Comparison of ENCODE assay signal across 23 mouse cellular contexts in the genomic region with DNA sequence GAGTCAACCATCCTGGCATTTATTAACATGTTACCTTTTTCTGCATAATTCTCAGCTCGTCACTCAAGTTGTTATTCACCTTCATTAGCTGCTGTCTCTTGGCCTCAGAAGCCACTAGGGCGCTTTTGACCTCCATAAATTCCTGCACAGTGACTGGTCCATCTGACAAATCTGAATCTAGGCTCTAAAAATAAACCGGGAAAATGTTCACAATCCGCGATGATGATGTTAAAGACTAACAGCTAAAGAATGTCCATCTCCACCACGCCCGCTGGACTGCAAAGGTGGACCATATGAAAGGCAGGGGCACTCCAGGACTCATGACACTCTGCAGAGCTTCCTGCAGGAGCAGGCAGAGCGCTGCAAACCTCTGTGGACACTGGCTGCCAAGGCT. TPM values are rescaled to one million over a fixed set of nuclear protein-coding genes. Genes with fewer than 3 reads are reported as not detected.
DNase-seq lines count a peak whose midpoint lies in the region; ATAC-seq and TF ChIP-seq lines count a peak whose summit lies in the region.
"Had no signal": no experiment of that assay in that cellular context is flagged by ENCODE, and none has a peak within 500 bp of the region (broad histone marks: within the 10 kb centered on the region; RNA-seq: fewer than 3 reads in every experiment).

No protein-coding gene starts in this region.

- 94% methylated on average over 8 of the region's 8 CpGs for WGBS in forebrain, embryonic 16.5 days
- 94% methylated on average over 8 of the region's 8 CpGs for WGBS in forebrain, postnatal 0 days
- 97% methylated on average over 8 of the region's 8 CpGs for WGBS in hindbrain, embryonic 10.5 days
- 97% methylated on average over 8 of the region's 8 CpGs for WGBS in hindbrain, embryonic 12.5 days
- WGBS in intestine, postnatal 0 days = 88% methylated on average over 8 of the region's 8 CpGs

- H3K4me1 ChIP-seq in forebrain, embryonic 16.5 days (replicated peaks; ENCODE audit: control insufficient read depth, insufficient read depth, low read length) = peaks cover 13% of the 10 kb centered on the region
- 0 out of 2 replicates have a peak, but pooled peaks cover 4% of the 10 kb centered on the region for H3K4me1 ChIP-seq in forebrain, postnatal 0 days (ENCODE audit: insufficient read depth)
- no peaks in the 10 kb centered on the region for H3K4me1 ChIP-seq in hindbrain, embryonic 10.5 days (replicated peaks)
- no peaks in the 10 kb centered on the region for H3K4me1 ChIP-seq in hindbrain, embryonic 12.5 days
- H3K4me1 ChIP-seq in intestine, postnatal 0 days (replicated peaks; ENCODE audit: control insufficient read depth, insufficient read depth, low read length) = no peaks in the 10 kb centered on the region
- H3K4me1 ChIP-seq: limb, embryonic 13.5 days; neural tube, embryonic 12.5 days had no signal

- no peak for ATAC-seq in forebrain, embryonic 16.5 days
- ATAC-seq in forebrain, postnatal 0 days = no peak
- ATAC-seq in hindbrain, embryonic 12.5 days (ENCODE audit: low FRiP score) = no peak
- no peak for ATAC-seq in intestine, postnatal 0 days
- ATAC-seq: midbrain, embryonic 16.5 days had no signal

- DNase-seq in forebrain, postnatal 0 days = no peak
- DNase-seq in hindbrain, embryonic 10.5 days (ENCODE audit: low spot score) = no peak
- DNase-seq in Muller cell, postnatal 12 days (ENCODE audit: inconsistent ontology term) = peak; percentile 52
- no peak for DNase-seq in spleen, postnatal 10 days (ENCODE audit: low spot score in 2 of 2)
- DNase-seq: adrenal gland, postnatal 10 days; B cell, adult 2 months; cerebellum, adult 8-10 months; gastrocnemius, postnatal 25 days; kidney, postnatal 10 days; lung, postnatal 36 days; right cerebral cortex, adult 18-20 months; thymus, adult 2 months; thymus, postnatal 36 days had no signal

- no peak overlapping the region for H3K9ac ChIP-seq in forebrain, embryonic 16.5 days (replicated peaks; ENCODE audit: low read depth, low read length)
- H3K9ac ChIP-seq in forebrain, postnatal 0 days = no peak overlapping the region
- no peak overlapping the region; the same call in 1 of the 2 replicates for H3K9ac ChIP-seq in hindbrain, embryonic 12.5 days
- H3K9ac ChIP-seq in intestine, postnatal 0 days (ENCODE audit: low read depth, low read length) = no peak overlapping the region
- H3K9ac ChIP-seq: embryonic facial prominence, embryonic 15.5 days; limb, embryonic 13.5 days; neural tube, embryonic 12.5 days had no signal

- no peak overlapping the region for H3K4me2 ChIP-seq in forebrain, embryonic 16.5 days (ENCODE audit: low read length)
- H3K4me2 ChIP-seq in forebrain, postnatal 0 days (ENCODE audit: low read depth) = no peak overlapping the region
- H3K4me2 ChIP-seq in hindbrain, embryonic 12.5 days (replicated peaks) = no peak overlapping the region
- no peak overlapping the region for H3K4me2 ChIP-seq in intestine, postnatal 0 days (replicated peaks; ENCODE audit: low read depth)
- H3K4me2 ChIP-seq: embryonic facial prominence, embryonic 15.5 days; limb, embryonic 13.5 days; liver, embryonic 11.5 days; midbrain, embryonic 11.5 days; neural tube, embryonic 12.5 days had no signal

- H3K4me3 ChIP-seq in forebrain, embryonic 16.5 days (replicated peaks; ENCODE audit: low read length) = no peak overlapping the region
- H3K4me3 ChIP-seq in forebrain, postnatal 0 days (ENCODE audit: low read depth, low read length) = no peak overlapping the region
- H3K4me3 ChIP-seq in hindbrain, embryonic 10.5 days = no peak overlapping the region
- H3K4me3 ChIP-seq in hindbrain, embryonic 12.5 days = no peak overlapping the region
- no peak overlapping the region for H3K4me3 ChIP-seq in intestine, postnatal 0 days (ENCODE audit: low read depth, low read length)
- H3K4me3 ChIP-seq: embryonic facial prominence, embryonic 10.5 days; embryonic facial prominence, embryonic 15.5 days; limb, embryonic 13.5 days; neural tube, embryonic 12.5 days had no signal

- H3K27me3 ChIP-seq in forebrain, embryonic 16.5 days (replicated peaks; ENCODE audit: control insufficient read depth, insufficient read depth, low read length) = no peaks in the 10 kb centered on the region
- H3K27me3 ChIP-seq in forebrain, postnatal 0 days (ENCODE audit: insufficient read depth, low read length) = no peaks in the 10 kb centered on the region
- H3K27me3 ChIP-seq in hindbrain, embryonic 10.5 days (ENCODE audit: insufficient read depth, poor library complexity, severe bottlenecking) = no peaks in the 10 kb centered on the region
- H3K27me3 ChIP-seq in hindbrain, embryonic 12.5 days = no peaks in the 10 kb centered on the region
- no peaks in the 10 kb centered on the region for H3K27me3 ChIP-seq in intestine, postnatal 0 days (replicated peaks; ENCODE audit: control insufficient read depth, insufficient read depth, low read length)
- H3K27me3 ChIP-seq: embryonic facial prominence, embryonic 15.5 days; limb, embryonic 13.5 days; neural tube, embryonic 12.5 days had no signal

- H3K36me3 ChIP-seq in forebrain, embryonic 16.5 days (ENCODE audit: control insufficient read depth, insufficient read depth) = peaks cover 22% of the 10 kb centered on the region
- H3K36me3 ChIP-seq in forebrain, postnatal 0 days (ENCODE audit: insufficient read depth) = peaks cover 82% of the 10 kb centered on the region
- H3K36me3 ChIP-seq in hindbrain, embryonic 10.5 days = peaks cover 91% of the 10 kb centered on the region
- H3K36me3 ChIP-seq in hindbrain, embryonic 12.5 days = peaks cover 80% of the 10 kb centered on the region
- peaks cover 84% of the 10 kb centered on the region for H3K36me3 ChIP-seq in intestine, postnatal 0 days (ENCODE audit: control insufficient read depth, insufficient read depth)

- H3K9me3 ChIP-seq in forebrain, embryonic 16.5 days (ENCODE audit: control insufficient read depth, low read length) = no peaks in the 10 kb centered on the region
- H3K9me3 ChIP-seq in forebrain, postnatal 0 days (ENCODE audit: low read length) = no peaks in the 10 kb centered on the region
- H3K9me3 ChIP-seq in hindbrain, embryonic 10.5 days = no peaks in the 10 kb centered on the region
- no peaks in the 10 kb centered on the region for H3K9me3 ChIP-seq in hindbrain, embryonic 12.5 days (replicated peaks)
- no peaks in the 10 kb centered on the region for H3K9me3 ChIP-seq in intestine, postnatal 0 days (ENCODE audit: control insufficient read depth)
- H3K9me3 ChIP-seq: embryonic facial prominence, embryonic 10.5 days; embryonic facial prominence, embryonic 15.5 days; limb, embryonic 13.5 days; neural tube, embryonic 12.5 days had no signal

- TF ChIP-seq CTCF in forebrain, postnatal 0 days (IDR thresholded peaks at IDR 0.05; ENCODE audit: low read depth) = no peak
- no peak for TF ChIP-seq CTCF in intestine, postnatal 0 days (IDR thresholded peaks at IDR 0.05; ENCODE audit: low read depth)

- H3K27ac ChIP-seq in forebrain, embryonic 16.5 days (ENCODE audit: low read length) = peak overlapping the region; percentile 55; the same call in 1 of the 2 replicates
- no peak overlapping the region for H3K27ac ChIP-seq in forebrain, postnatal 0 days (ENCODE audit: low read depth, low read length)
- 0 out of 2 replicates have a peak overlapping the region, but pooled peaks have one; percentile 29 for H3K27ac ChIP-seq in hindbrain, embryonic 10.5 days
- no peak overlapping the region for H3K27ac ChIP-seq in hindbrain, embryonic 12.5 days
- H3K27ac ChIP-seq in intestine, postnatal 0 days (ENCODE audit: low read depth, low read length) = no peak overlapping the region
- H3K27ac ChIP-seq: embryonic facial prominence, embryonic 10.5 days; embryonic facial prominence, embryonic 15.5 days; limb, embryonic 13.5 days; neural tube, embryonic 12.5 days had no signal

RNA-seq across cellular contexts. Expression of a gene that starts 30.8 kb away (rescaled TPM):
- 29.4 and 30.1 TPM in 2 replicates for polyA plus RNA-seq in forebrain, embryonic 16.5 days (2015; fragmentation: Nextera tagmentation; extraction: Ambion mirVana)
- total RNA-seq in forebrain, postnatal 0 days (2014; rRNA removed) = 34.3 and 44.8 TPM in 2 replicates
- polyA plus RNA-seq in forebrain, postnatal 0 days (2015; fragmentation: Nextera tagmentation; extraction: Ambion mirVana) = 20.7 and 20.8 TPM in 2 replicates
- polyA plus RNA-seq in hindbrain, embryonic 10.5 days (2016; fragmentation: Nextera tagmentation; extraction: Ambion mirVana) = 59.7 and 74.1 TPM in 2 replicates
- polyA plus RNA-seq in hindbrain, embryonic 12.5 days (2016; fragmentation: Nextera tagmentation; extraction: Ambion mirVana) = 80.2 and 81.9 TPM in 2 replicates
- 59.7 and 61.9 TPM in 2 replicates for polyA plus RNA-seq in intestine, postnatal 0 days (2015; fragmentation: Nextera tagmentation; extraction: Ambion mirVana)

RNA-seq across cellular contexts. Expression of a gene that starts 31.6 kb away (rescaled TPM):
- 53.9 and 58.5 TPM in 2 replicates for polyA plus RNA-seq in forebrain, embryonic 16.5 days (2015; fragmentation: Nextera tagmentation; extraction: Ambion mirVana)
- 42.2 and 57.6 TPM in 2 replicates for total RNA-seq in forebrain, postnatal 0 days (2014; rRNA removed)
- polyA plus RNA-seq in forebrain, postnatal 0 days (2015; fragmentation: Nextera tagmentation; extraction: Ambion mirVana) = 21.9 and 31.1 TPM in 2 replicates
- 39.3 and 39.7 TPM in 2 replicates for polyA plus RNA-seq in hindbrain, embryonic 10.5 days (2016; fragmentation: Nextera tagmentation; extraction: Ambion mirVana)
- polyA plus RNA-seq in hindbrain, embryonic 12.5 days (2016; fragmentation: Nextera tagmentation; extraction: Ambion mirVana) = 47.2 and 57.1 TPM in 2 replicates
- 13.8 and 17.8 TPM in 2 replicates for polyA plus RNA-seq in intestine, postnatal 0 days (2015; fragmentation: Nextera tagmentation; extraction: Ambion mirVana)

RNA-seq across cellular contexts. Expression of a gene that starts 36.1 kb away (rescaled TPM):
- polyA plus RNA-seq in forebrain, embryonic 16.5 days (2015; fragmentation: Nextera tagmentation; extraction: Ambion mirVana) = 12.7 and 16.0 TPM in 2 replicates
- 14.1 and 14.4 TPM in 2 replicates for total RNA-seq in forebrain, postnatal 0 days (2014; rRNA removed)
- 7.4 and 11.8 TPM in 2 replicates for polyA plus RNA-seq in forebrain, postnatal 0 days (2015; fragmentation: Nextera tagmentation; extraction: Ambion mirVana)
- polyA plus RNA-seq in hindbrain, embryonic 10.5 days (2016; fragmentation: Nextera tagmentation; extraction: Ambion mirVana) = 17.9 and 20.8 TPM in 2 replicates
- polyA plus RNA-seq in hindbrain, embryonic 12.5 days (2016; fragmentation: Nextera tagmentation; extraction: Ambion mirVana) = 19.6 and 21.1 TPM in 2 replicates
- polyA plus RNA-seq in intestine, postnatal 0 days (2015; fragmentation: Nextera tagmentation; extraction: Ambion mirVana) = 3.7 and 4.2 TPM in 2 replicates

RNA-seq across cellular contexts. Expression of a gene that starts 52.9 kb away (rescaled TPM):
- 30.8 and 32.9 TPM in 2 replicates for polyA plus RNA-seq in forebrain, embryonic 16.5 days (2015; fragmentation: Nextera tagmentation; extraction: Ambion mirVana)
- 14.1 and 19.8 TPM in 2 replicates for total RNA-seq in forebrain, postnatal 0 days (2014; rRNA removed)
- 26.4 and 32.1 TPM in 2 replicates for polyA plus RNA-seq in forebrain, postnatal 0 days (2015; fragmentation: Nextera tagmentation; extraction: Ambion mirVana)
- 80.4 and 90.3 TPM in 2 replicates for polyA plus RNA-seq in hindbrain, embryonic 10.5 days (2016; fragmentation: Nextera tagmentation; extraction: Ambion mirVana)
- polyA plus RNA-seq in hindbrain, embryonic 12.5 days (2016; fragmentation: Nextera tagmentation; extraction: Ambion mirVana) = 60.5 and 63.3 TPM in 2 replicates
- polyA plus RNA-seq in intestine, postnatal 0 days (2015; fragmentation: Nextera tagmentation; extraction: Ambion mirVana) = 111 and 115 TPM in 2 replicates

Comparison
In these comparisons a context has a peak if more than half of its experiments do, and no peak if none do; other contexts are left out.
1. H3K27ac ChIP-seq: peak in forebrain, embryonic 16.5 days (single experiment) and hindbrain, embryonic 10.5 days (single experiment); none in forebrain, postnatal 0 days (single experiment), hindbrain, embryonic 12.5 days (single experiment) and intestine, postnatal 0 days (single experiment).